Mouse (Mus musculus) heart, embryonic 15.5 days (tissue): Measurements from ENCODE around the gene Sik2. TPM values are rescaled to one million over a fixed set of nuclear protein-coding genes. Genes with fewer than 3 reads are reported as not detected.

Source experiments
- ATAC-seq: fragments of 200-750 bp; cut with Nextera tagmentation; replicated peaks from 2 replicates; pipeline ENCODE4 v1.8.0; 2017; ENCODE audit warnings: low read depth, moderate TSS enrichment; ENCODE audit not compliant: insufficient number of reproducible peaks, insufficient read depth, low FRiP score
- H3K27ac ChIP-seq: fragments of 300-500 bp; sonication (generic); 2 replicates; pipeline ENCODE4 v1.5.1; 2015; ENCODE audit warnings: mild to moderate bottlenecking, inconsistent platforms
- H3K27me3 ChIP-seq: fragments of 300-500 bp; sonication (generic); 2 replicates; pipeline ENCODE4 v1.6.1; 2015; ENCODE audit warnings: inconsistent platforms
- H3K36me3 ChIP-seq: fragments of 300-500 bp; sonication (generic); 2 replicates; pipeline ENCODE4 v1.6.1; 2015; ENCODE audit warnings: mild to moderate bottlenecking, inconsistent platforms
- H3K4me1 ChIP-seq: fragments of 300-500 bp; sonication (generic); replicated peaks from 2 replicates; pipeline ENCODE4 v1.6.1; 2015; ENCODE audit warnings: inconsistent platforms
- H3K4me2 ChIP-seq: fragments of 300-500 bp; sonication (generic); 2 replicates; pipeline ENCODE4 v1.6.1; 2015; ENCODE audit warnings: inconsistent platforms, mild to moderate bottlenecking, moderate library complexity
- H3K4me3 ChIP-seq: fragments of 300-500 bp; sonication (generic); 2 replicates; pipeline ENCODE4 v1.5.1; 2015; ENCODE audit warnings: mild to moderate bottlenecking, inconsistent platforms
- H3K9ac ChIP-seq: fragments of 300-500 bp; sonication (generic); 2 replicates; pipeline ENCODE4 v1.6.1; 2015; ENCODE audit warnings: mild to moderate bottlenecking, inconsistent platforms
- H3K9me3 ChIP-seq: fragments of 300-500 bp; sonication (generic); replicated peaks from 2 replicates; pipeline ENCODE4 v1.6.1; 2016; ENCODE audit warnings: inconsistent platforms
- WGBS: fragments of 180-500 bp; shearing (Covaris S2); methylation state at CpG from one replicate; pipeline ENCODE4 v1.1.7; 2015; ENCODE audit warnings: mixed read lengths; 5-methylcytosine and 5-hydroxymethylcytosine counted together
- polyA plus RNA-seq: library from polyadenylated mRNA; unstranded; fragments of >200 nt; fragmentation: Nextera tagmentation; extraction: Ambion mirVana; gene quantifications from 2 replicates; pipeline ENCODE4 v1.2.1, GENCODE M21; 2015

The Sik2 gene
- polyA plus RNA-seq, 1 experiment from 2014 or later: 13.7 TPM

GRCm38 (mm10) chr9:50863824-50864223, 145.0 kb downstream of the Sik2 start:
- ATAC-seq: no peak
- no peak overlapping the region for H3K4me2 ChIP-seq
- H3K4me1 ChIP-seq: peaks cover 25% of the 10 kb centered on the region
- peak overlapping the region; percentile 88 for H3K27ac ChIP-seq
- H3K9ac ChIP-seq: no peak overlapping the region
- peaks cover 68% of the 10 kb centered on the region for H3K36me3 ChIP-seq
- H3K27me3 ChIP-seq: no peaks in the 10 kb centered on the region
- no peak overlapping the region for H3K4me3 ChIP-seq
- no peaks in the 10 kb centered on the region for H3K9me3 ChIP-seq
- 70% methylated on average over 4 of the region's 4 CpGs for WGBS

- Histone ChIP-seq H3K27ac (no peak overlapping the region), H3K9me3 (no peaks in the 10 kb centered on the region), H3K4me2 (no peak overlapping the region), H3K27me3 (no peaks in the 10 kb centered on the region), H3K9ac (no peak overlapping the region), H3K4me3 (no peak overlapping the region), H3K4me1 (peaks cover 31% of the 10 kb centered on the region), H3K36me3 (peaks cover 48% of the 10 kb centered on the region)
- no peak for ATAC-seq
- WGBS: 86% methylated on average over 18 of the region's 18 CpGs
Measured at GRCm38 (mm10) chr9:50861119-50861839, 147.6 kb downstream of the Sik2 start.

- Histone ChIP-seq H3K9me3 (no peaks in the 10 kb centered on the region), H3K36me3 (peaks cover 44% of the 10 kb centered on the region), H3K27ac (no peak overlapping the region), H3K27me3 (no peaks in the 10 kb centered on the region), H3K4me3 (no peak overlapping the region), H3K4me2 (no peak overlapping the region), H3K4me1 (peaks cover 14% of the 10 kb centered on the region), H3K9ac (no peak overlapping the region)
- WGBS: 91% methylated on average over 6 of the region's 6 CpGs
- ATAC-seq: no peak
Measured at GRCm38 (mm10) chr9:50858681-50859080, 150.2 kb downstream of the Sik2 start.

- Histone ChIP-seq H3K4me1 (peaks cover 22% of the 10 kb centered on the region), H3K27ac (peak overlapping the region; percentile 86; the same call in 1 of the 2 replicates), H3K4me3 (peak overlapping the region; percentile 88), H3K4me2 (peak overlapping the region; percentile 80), H3K9ac (peak overlapping the region; percentile 85), H3K9me3 (no peaks in the 10 kb centered on the region), H3K27me3 (no peaks in the 10 kb centered on the region), H3K36me3 (peaks cover 34% of the 10 kb centered on the region)
- under 1% methylated on average over 46 of the region's 46 CpGs for WGBS
- peak; percentile 66 for ATAC-seq
Measured at GRCm38 (mm10) chr9:50857082-50857641, 151.7 kb downstream of the Sik2 start.

- under 1% methylated on average over 45 of the region's 45 CpGs for WGBS
- peak overlapping the region; percentile 86 for H3K27ac ChIP-seq
- H3K9ac ChIP-seq: peak overlapping the region; percentile 85
- peak; percentile 94 for ATAC-seq
- peak overlapping the region; percentile 88 for H3K4me3 ChIP-seq
- H3K4me1 ChIP-seq: peaks cover 22% of the 10 kb centered on the region
- H3K9me3 ChIP-seq: no peaks in the 10 kb centered on the region
- peak overlapping the region; percentile 80 for H3K4me2 ChIP-seq
- H3K36me3 ChIP-seq: peaks cover 27% of the 10 kb centered on the region
- H3K27me3 ChIP-seq: no peaks in the 10 kb centered on the region
Measured at GRCm38 (mm10) chr9:50856341-50857081, 152.4 kb downstream of the Sik2 start.

- peak overlapping the region; percentile 86 for H3K27ac ChIP-seq
- H3K4me1 ChIP-seq: peaks cover 26% of the 10 kb centered on the region
- H3K9ac ChIP-seq: peak overlapping the region; percentile 20; the same call in 1 of the 2 replicates
- peak overlapping the region; percentile 88; the same call in 1 of the 2 replicates for H3K4me3 ChIP-seq
- 66% methylated on average over 5 of the region's 5 CpGs for WGBS
- no peak for ATAC-seq
- H3K27me3 ChIP-seq: no peaks in the 10 kb centered on the region
- H3K4me2 ChIP-seq: peak overlapping the region; percentile 80
- no peaks in the 10 kb centered on the region for H3K9me3 ChIP-seq
- peaks cover 21% of the 10 kb centered on the region for H3K36me3 ChIP-seq
Measured at GRCm38 (mm10) chr9:50855780-50856179, 153.1 kb downstream of the Sik2 start.

- no peaks in the 10 kb centered on the region for H3K9me3 ChIP-seq
- no peak overlapping the region for H3K9ac ChIP-seq
- WGBS: 89% methylated on average over 5 of the region's 5 CpGs
- H3K27me3 ChIP-seq: no peaks in the 10 kb centered on the region
- no peak overlapping the region for H3K4me2 ChIP-seq
- H3K27ac ChIP-seq: no peak overlapping the region
- peaks cover 31% of the 10 kb centered on the region for H3K4me1 ChIP-seq
- peaks cover 16% of the 10 kb centered on the region for H3K36me3 ChIP-seq
- no peak for ATAC-seq
- H3K4me3 ChIP-seq: no peak overlapping the region
Measured at GRCm38 (mm10) chr9:50855133-50855766, 153.6 kb downstream of the Sik2 start.

GRCm38 (mm10) chr9:50854376-50854775, 154.5 kb downstream of the Sik2 start:
- no peaks in the 10 kb centered on the region for H3K9me3 ChIP-seq
- H3K4me2 ChIP-seq: no peak overlapping the region
- H3K4me3 ChIP-seq: no peak overlapping the region
- 68% methylated on average over 8 of the region's 8 CpGs for WGBS
- H3K27me3 ChIP-seq: no peaks in the 10 kb centered on the region
- H3K36me3 ChIP-seq: peaks cover 8% of the 10 kb centered on the region; the same call in 1 of the 2 replicates
- no peak for ATAC-seq
- H3K4me1 ChIP-seq: peaks cover 40% of the 10 kb centered on the region
- H3K9ac ChIP-seq: no peak overlapping the region
- no peak overlapping the region for H3K27ac ChIP-seq

GRCm38 (mm10) chr9:50852634-50853349, 156.1 kb downstream of the Sik2 start:
- H3K36me3 ChIP-seq: no peaks in the 10 kb centered on the region
- H3K4me3 ChIP-seq: peak overlapping the region; percentile 17; the same call in 1 of the 2 replicates
- peaks cover 36% of the 10 kb centered on the region for H3K4me1 ChIP-seq
- WGBS: 37% methylated on average over 17 of the region's 17 CpGs
- no peak for ATAC-seq
- H3K4me2 ChIP-seq: peak overlapping the region; percentile 54
- no peak overlapping the region for H3K9ac ChIP-seq
- H3K9me3 ChIP-seq: no peaks in the 10 kb centered on the region
- H3K27ac ChIP-seq: peak overlapping the region; percentile 47; the same call in 1 of the 2 replicates
- no peaks in the 10 kb centered on the region for H3K27me3 ChIP-seq

- Histone ChIP-seq H3K9me3 (no peaks in the 10 kb centered on the region), H3K27me3 (no peaks in the 10 kb centered on the region), H3K4me1 (peaks cover 28% of the 10 kb centered on the region), H3K27ac (peak overlapping the region; percentile 25), H3K36me3 (no peaks in the 10 kb centered on the region), H3K9ac (peak overlapping the region; percentile 15; the same call in 1 of the 2 replicates), H3K4me3 (peak overlapping the region; percentile 18), H3K4me2 (peak overlapping the region; percentile 56)
- WGBS: 26% methylated on average over 8 of the region's 8 CpGs
- ATAC-seq: no peak
Measured at GRCm38 (mm10) chr9:50850713-50851112, 158.2 kb downstream of the Sik2 start.
